Mouse (Mus musculus): Measurements from ENCODE around the gene Zfp638.

DNA sequence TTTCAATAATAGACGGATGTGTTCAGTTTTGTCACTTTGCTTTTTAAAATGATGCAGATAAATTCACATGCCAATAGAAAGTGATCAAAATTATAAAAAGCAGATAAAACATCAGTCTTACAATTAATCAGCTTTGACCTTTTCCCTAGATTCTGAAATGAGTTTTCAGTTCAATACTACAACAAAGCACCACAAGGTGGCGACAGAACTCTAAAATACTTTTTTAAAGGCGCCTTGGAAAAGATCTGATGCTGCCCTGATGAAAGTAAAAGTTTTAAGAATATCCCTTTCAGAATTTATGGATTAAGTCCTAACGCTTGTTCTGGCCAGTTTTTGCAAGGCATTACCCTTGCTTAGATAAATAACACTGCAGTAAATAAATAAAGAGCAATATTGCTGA, 12.9 kb downstream of the Zfp638 start:
- TF ChIP-seq CTCF (IDR thresholded peaks at IDR 0.05; ENCODE audit: low read depth, low read length) (peak; percentile 41; the same call in 1 of the 2 replicates), POLR2A (IDR thresholded peaks at IDR 0.05; ENCODE audit: extremely low read depth, insufficient read depth, low read length) (no peak)

Measured in liver, adult 2 months (tissue).